Mouse (Mus musculus) cerebellum, adult 2 months (tissue): Measurements from ENCODE around the gene Bhlhe40.

Experiments used
- CTCF ChIP-seq: fragments of 200-500 bp; IDR thresholded peaks from 2 replicates; pipeline ENCODE4 v1.5.1; 2011; ENCODE audit warnings: low read depth, mild to moderate bottlenecking, control low read depth, low read length, moderate library complexity, borderline replicate concordance; ENCODE audit not compliant: insufficient read depth
- POLR2A ChIP-seq: fragments of 200-500 bp; IDR thresholded peaks from 2 replicates; pipeline ENCODE4 v1.6.1; 2011; ENCODE audit warnings: low read length, control low read depth, borderline replicate concordance; ENCODE audit not compliant: insufficient read depth

- TF ChIP-seq POLR2A (no peak; the same call in 1 of the 2 replicates), CTCF (no peak)
Observed at GRCm38 (mm10) chr6:108659726-108660205, 663 bp upstream of the Bhlhe40 start.
